Mouse (Mus musculus) lung, embryonic 15.5 days (tissue): ENCODE measurements at regions not wholly inside any gene's neighbourhood (a gene's known extent, or its start where the extent isn't known, plus 50 kb on each side); places are given as distances from the start of the nearest gene placed in this dataset.
"Not testable (repeated sequence)": the region's sequence is repeated elsewhere in the genome, so short reads cannot be mapped to it uniquely, and the experiment has no call there.

Source experiments
- ATAC-seq: fragments of 200-750 bp; cut with Nextera tagmentation; 2 replicates; pipeline ENCODE4 v1.8.0; 2017; ENCODE audit warnings: moderate number of reproducible peaks, borderline replicate concordance; ENCODE audit not compliant: low FRiP score, low TSS enrichment; ENCODE audit errors: extremely low read depth
- H3K27ac ChIP-seq: fragments of 300-500 bp; sonication (generic); 2 replicates; pipeline ENCODE4 v1.5.1; 2015; ENCODE audit warnings: moderate library complexity, mild to moderate bottlenecking, inconsistent platforms
- H3K27me3 ChIP-seq: fragments of 300-500 bp; sonication (generic); 2 replicates; pipeline ENCODE4 v1.6.1; 2015; ENCODE audit warnings: inconsistent platforms
- H3K36me3 ChIP-seq: fragments of 300-500 bp; sonication (generic); 2 replicates; pipeline ENCODE4 v1.6.1; 2015; ENCODE audit warnings: inconsistent platforms
- H3K4me1 ChIP-seq: fragments of 300-500 bp; sonication (generic); 2 replicates; pipeline ENCODE4 v1.6.1; 2015; ENCODE audit warnings: inconsistent platforms
- H3K4me2 ChIP-seq: fragments of 300-500 bp; sonication (generic); 2 replicates; pipeline ENCODE4 v1.6.1; 2015; ENCODE audit warnings: inconsistent platforms, mild to moderate bottlenecking, moderate library complexity
- H3K4me3 ChIP-seq: fragments of 300-500 bp; sonication (generic); 2 replicates; pipeline ENCODE4 v1.5.1; 2015; ENCODE audit warnings: mild to moderate bottlenecking, inconsistent platforms
- H3K9ac ChIP-seq: fragments of 300-500 bp; sonication (generic); 2 replicates; pipeline ENCODE4 v1.6.1; 2015; ENCODE audit warnings: inconsistent platforms
- H3K9me3 ChIP-seq: fragments of 300-500 bp; sonication (generic); 2 replicates; pipeline ENCODE4 v1.6.1; 2016; ENCODE audit warnings: inconsistent platforms
- WGBS: fragments of 180-500 bp; shearing (Covaris S2); methylation state at CpG from one replicate; pipeline ENCODE4 v1.1.7; 2015; 5-methylcytosine and 5-hydroxymethylcytosine counted together

DNA sequence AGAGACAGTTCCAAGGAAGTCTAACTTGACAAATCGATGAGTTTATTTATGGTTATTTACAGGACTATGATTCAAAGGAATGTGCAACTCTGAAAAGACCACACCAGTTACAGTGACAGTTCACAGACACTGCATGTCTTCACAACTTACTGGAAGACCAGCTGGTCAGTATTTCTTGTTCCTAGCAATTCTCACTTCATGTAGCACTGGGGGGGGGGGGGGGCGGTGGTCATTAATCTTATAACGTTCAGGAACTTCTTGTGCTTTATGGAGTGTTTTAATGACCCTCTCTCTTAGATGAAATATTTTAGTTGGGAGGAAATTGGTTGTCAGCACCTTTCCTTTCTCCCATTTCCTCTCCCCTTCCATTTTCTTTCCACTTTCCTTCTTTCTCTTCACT lies 1752.1 kb upstream of the Cntnap5a start:
- Histone ChIP-seq H3K4me2 (no peak overlapping the region), H3K27ac (no peak overlapping the region), H3K4me1 (no peaks in the 10 kb centered on the region), H3K9me3 (no peaks in the 10 kb centered on the region), H3K4me3 (no peak overlapping the region), H3K36me3 (no peaks in the 10 kb centered on the region), H3K27me3 (no peaks in the 10 kb centered on the region), H3K9ac (no peak overlapping the region)
- ATAC-seq: no peak
- WGBS: 35% methylated on average over 3 of the region's 3 CpGs

GRCm38 (mm10) chr1:113958016-113958751 lies 1726.4 kb upstream of the Cntnap5a start:
- H3K27me3 ChIP-seq: no peaks in the 10 kb centered on the region
- H3K4me2 ChIP-seq: no peak overlapping the region
- H3K27ac ChIP-seq: no peak overlapping the region
- WGBS: 80% methylated on average over 6 of the region's 6 CpGs
- H3K9ac ChIP-seq: no peak overlapping the region
- H3K36me3 ChIP-seq: no peaks in the 10 kb centered on the region
- H3K4me3 ChIP-seq: no peak overlapping the region
- H3K9me3 ChIP-seq: no peaks in the 10 kb centered on the region
- H3K4me1 ChIP-seq: no peaks in the 10 kb centered on the region
- ATAC-seq: no peak

GRCm38 (mm10) chr1:113959267-113959666 lies 1725.3 kb upstream of the Cntnap5a start:
- H3K27ac ChIP-seq, H3K4me2 ChIP-seq, H3K36me3 ChIP-seq, H3K4me3 ChIP-seq, H3K27me3 ChIP-seq, H3K9ac ChIP-seq, H3K9me3 ChIP-seq, H3K4me1 ChIP-seq, ATAC-seq: not testable (repeated sequence)
- 77% methylated on average over 1 of the region's 1 CpGs for WGBS

- H3K4me2 ChIP-seq, H3K36me3 ChIP-seq, H3K9ac ChIP-seq, H3K4me1 ChIP-seq, H3K4me3 ChIP-seq, ATAC-seq, H3K9me3 ChIP-seq, H3K27me3 ChIP-seq, H3K27ac ChIP-seq: not testable (repeated sequence)
- 54% methylated on average over 2 of the region's 2 CpGs for WGBS
These were observed 1720.6 kb upstream of the Cntnap5a start for GRCm38 (mm10) chr1:113963931-113964330.

GRCm38 (mm10) chr1:113964431-113964830 lies 1720.1 kb upstream of the Cntnap5a start:
- H3K4me1 ChIP-seq: no peaks in the 10 kb centered on the region
- no peak overlapping the region for H3K4me2 ChIP-seq
- ATAC-seq: no peak
- no peaks in the 10 kb centered on the region for H3K27me3 ChIP-seq
- no peak overlapping the region for H3K9ac ChIP-seq
- 53% methylated on average over 2 of the region's 2 CpGs for WGBS
- H3K27ac ChIP-seq: no peak overlapping the region
- no peaks in the 10 kb centered on the region for H3K9me3 ChIP-seq
- no peaks in the 10 kb centered on the region for H3K36me3 ChIP-seq
- H3K4me3 ChIP-seq: no peak overlapping the region

- Histone ChIP-seq H3K27me3 (no peaks in the 10 kb centered on the region), H3K9ac (no peak overlapping the region), H3K4me3 (no peak overlapping the region), H3K4me2 (no peak overlapping the region), H3K4me1 (no peaks in the 10 kb centered on the region), H3K27ac (no peak overlapping the region), H3K9me3 (no peaks in the 10 kb centered on the region), H3K36me3 (no peaks in the 10 kb centered on the region)
- WGBS: 72% methylated on average over 1 of the region's 1 CpGs
- ATAC-seq: no peak
These were observed 1713.9 kb upstream of the Cntnap5a start for GRCm38 (mm10) chr1:113970617-113971016.

- Histone ChIP-seq H3K4me1 (no peaks in the 10 kb centered on the region), H3K27ac (no peak overlapping the region), H3K27me3 (no peaks in the 10 kb centered on the region), H3K4me3 (no peak overlapping the region), H3K4me2 (no peak overlapping the region), H3K9me3 (no peaks in the 10 kb centered on the region), H3K36me3 (no peaks in the 10 kb centered on the region), H3K9ac (no peak overlapping the region)
- no peak for ATAC-seq
These were observed 1704.4 kb upstream of the Cntnap5a start for GRCm38 (mm10) chr1:113980111-113980510.

GRCm38 (mm10) chr1:113989676-113990296 lies 1694.8 kb upstream of the Cntnap5a start:
- ATAC-seq: no peak
- H3K9me3 ChIP-seq: no peaks in the 10 kb centered on the region
- H3K36me3 ChIP-seq: no peaks in the 10 kb centered on the region
- H3K4me2 ChIP-seq: no peak overlapping the region
- no peak overlapping the region for H3K9ac ChIP-seq
- no peaks in the 10 kb centered on the region for H3K27me3 ChIP-seq
- 83% methylated on average over 6 of the region's 6 CpGs for WGBS
- H3K27ac ChIP-seq: no peak overlapping the region
- no peaks in the 10 kb centered on the region for H3K4me1 ChIP-seq
- H3K4me3 ChIP-seq: no peak overlapping the region

- ATAC-seq: no peak
- no peaks in the 10 kb centered on the region for H3K27me3 ChIP-seq
- no peaks in the 10 kb centered on the region for H3K9me3 ChIP-seq
- H3K36me3 ChIP-seq: no peaks in the 10 kb centered on the region
- no peak overlapping the region for H3K27ac ChIP-seq
- no peak overlapping the region for H3K4me3 ChIP-seq
- no peak overlapping the region for H3K9ac ChIP-seq
- no peak overlapping the region for H3K4me2 ChIP-seq
- no peaks in the 10 kb centered on the region for H3K4me1 ChIP-seq
- whole genome bisulfite sequencing: 44% methylated on average over 2 of the region's 2 CpGs
These were observed 1692.1 kb upstream of the Cntnap5a start for GRCm38 (mm10) chr1:113992488-113992887.

- Histone ChIP-seq H3K4me3 (no peak overlapping the region), H3K36me3 (no peaks in the 10 kb centered on the region), H3K4me1 (no peaks in the 10 kb centered on the region), H3K9me3 (no peaks in the 10 kb centered on the region), H3K9ac (no peak overlapping the region), H3K4me2 (no peak overlapping the region), H3K27ac (no peak overlapping the region), H3K27me3 (no peaks in the 10 kb centered on the region)
- ATAC-seq: no peak
These were observed 1646.7 kb upstream of the Cntnap5a start for GRCm38 (mm10) chr1:114037877-114038276.

DNA sequence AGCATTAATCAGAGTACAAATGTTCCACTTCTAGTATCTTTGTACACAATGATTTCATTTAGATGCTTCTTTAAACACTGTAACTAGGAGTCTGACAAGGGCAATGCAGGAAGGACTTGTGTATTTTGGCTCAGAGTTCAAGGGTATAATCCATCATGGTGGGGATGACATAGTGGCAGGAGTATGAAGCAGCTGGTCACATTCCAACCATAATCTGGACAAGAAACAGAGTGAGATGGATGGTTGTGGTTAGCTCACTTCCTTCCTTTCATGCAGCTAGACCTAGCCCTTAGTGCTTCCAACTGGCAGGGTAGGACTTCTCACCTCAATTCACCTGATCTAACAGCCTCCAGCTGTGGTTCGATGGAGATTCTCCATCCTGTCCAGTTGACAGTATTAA lies 1645.2 kb upstream of the Cntnap5a start:
- WGBS: 50% methylated on average over 1 of the region's 1 CpGs
- ATAC-seq: 0 out of 2 replicates have a peak, but pooled peaks have one; percentile 27
- Histone ChIP-seq H3K27ac (no peak overlapping the region), H3K9me3 (no peaks in the 10 kb centered on the region), H3K4me1 (no peaks in the 10 kb centered on the region), H3K4me2 (no peak overlapping the region), H3K27me3 (no peaks in the 10 kb centered on the region), H3K9ac (no peak overlapping the region), H3K4me3 (no peak overlapping the region), H3K36me3 (no peaks in the 10 kb centered on the region)

DNA sequence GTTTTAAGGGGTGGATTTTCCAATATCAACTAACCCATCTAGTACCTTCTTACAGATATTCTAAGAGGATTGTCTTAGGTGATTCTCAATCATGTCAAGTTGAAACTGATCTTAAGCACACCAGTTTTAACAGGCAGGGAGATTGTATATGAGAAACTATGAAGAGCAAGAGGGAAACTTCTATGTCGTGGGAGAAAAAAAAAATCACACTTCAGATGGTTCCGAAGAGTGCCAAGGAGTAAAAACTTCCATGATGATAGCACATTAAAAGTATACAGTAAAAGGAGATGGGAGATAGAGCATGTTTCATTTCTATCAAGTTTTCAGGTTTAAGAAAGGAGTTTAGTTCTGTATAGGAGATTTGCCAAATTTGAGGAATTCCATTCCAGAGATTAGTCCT lies 1621.5 kb upstream of the Cntnap5a start:
- WGBS: 75% methylated on average over 2 of the region's 2 CpGs
- Histone ChIP-seq H3K4me2 (no peak overlapping the region), H3K9me3 (no peaks in the 10 kb centered on the region), H3K27ac (no peak overlapping the region), H3K4me1 (no peaks in the 10 kb centered on the region), H3K9ac (no peak overlapping the region), H3K36me3 (no peaks in the 10 kb centered on the region), H3K27me3 (no peaks in the 10 kb centered on the region), H3K4me3 (no peak overlapping the region)
- no peak for ATAC-seq
